11 mouse cellular contexts compared by ENCODE assay signal in the genomic region with DNA sequence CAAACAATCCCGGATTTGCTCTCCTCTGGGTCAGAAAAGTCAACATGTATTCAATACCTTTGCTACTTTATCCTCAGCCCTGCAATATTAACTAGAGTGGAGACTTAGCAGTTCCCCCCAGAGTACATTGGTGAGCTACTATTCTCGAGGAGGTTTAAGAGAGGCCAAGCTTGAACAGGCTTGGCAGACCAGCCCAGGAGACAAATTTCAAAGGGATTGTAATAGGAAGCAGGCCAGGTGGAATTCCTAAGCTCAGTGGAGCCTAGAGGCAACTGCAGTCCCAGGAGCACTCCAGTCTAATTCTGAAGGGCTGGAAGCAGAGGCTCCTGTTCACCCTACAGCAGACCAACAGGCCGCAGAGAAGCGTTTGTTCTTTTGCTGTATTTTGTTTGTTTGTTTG. TPM values are rescaled to one million over a fixed set of nuclear protein-coding genes. Genes with fewer than 3 reads are reported as not detected.
A peak's percentile ranks its signal among the peaks of the same experiment; 100 is the strongest.
DNase-seq lines count a peak whose midpoint lies in the region; ATAC-seq and TF ChIP-seq lines count a peak whose summit lies in the region.
"Had no signal": no experiment of that assay in that cellular context is flagged by ENCODE, and none has a peak within 500 bp of the region (broad histone marks: within the 10 kb centered on the region; RNA-seq: fewer than 3 reads in every experiment).

No protein-coding gene starts in this region.

- no peaks in the 10 kb centered on the region for H3K9me3 ChIP-seq in forebrain, embryonic 16.5 days (ENCODE audit: control insufficient read depth, low read length)
- no peaks in the 10 kb centered on the region for H3K9me3 ChIP-seq in neural tube, embryonic 13.5 days
- H3K9me3 ChIP-seq: limb, embryonic 15.5 days; stomach, embryonic 15.5 days had no signal

- peak overlapping the region; percentile 60; the same call in 1 of the 2 replicates for H3K4me2 ChIP-seq in forebrain, embryonic 16.5 days (ENCODE audit: low read length)
- peak overlapping the region; percentile 69 for H3K4me2 ChIP-seq in neural tube, embryonic 13.5 days

- H3K9ac ChIP-seq in forebrain, embryonic 16.5 days (replicated peaks; ENCODE audit: low read depth, low read length): no peak overlapping the region
- no peak overlapping the region for H3K9ac ChIP-seq in neural tube, embryonic 13.5 days
- H3K9ac ChIP-seq: limb, embryonic 15.5 days; stomach, embryonic 15.5 days had no signal

- peak; percentile 2; the same call in 1 of the 2 replicates for TF ChIP-seq CTCF in left cerebral cortex, adult 2 months (IDR thresholded peaks at IDR 0.05)
- no peak for TF ChIP-seq CTCF in gastrocnemius, adult 2 months (IDR thresholded peaks at IDR 0.05)

- 0 out of 2 replicates have a peak overlapping the region, but pooled peaks have one; percentile 4 for H3K4me3 ChIP-seq in left cerebral cortex, adult 2 months
- H3K4me3 ChIP-seq in forebrain, embryonic 16.5 days (replicated peaks; ENCODE audit: low read length): no peak overlapping the region
- peak overlapping the region; percentile 86; the same call in 1 of the 2 replicates for H3K4me3 ChIP-seq in neural tube, embryonic 13.5 days
- no peak overlapping the region for H3K4me3 ChIP-seq in gastrocnemius, adult 2 months

- no peaks in the 10 kb centered on the region for H3K27me3 ChIP-seq in forebrain, embryonic 16.5 days (replicated peaks; ENCODE audit: control insufficient read depth, insufficient read depth, low read length)
- no peaks in the 10 kb centered on the region for H3K27me3 ChIP-seq in neural tube, embryonic 13.5 days

- peaks cover 17% of the 10 kb centered on the region for H3K4me1 ChIP-seq in forebrain, embryonic 16.5 days (replicated peaks; ENCODE audit: control insufficient read depth, insufficient read depth, low read length)
- H3K4me1 ChIP-seq in neural tube, embryonic 13.5 days (replicated peaks): peaks cover 27% of the 10 kb centered on the region

- intact Hi-C loops in left cerebral cortex, adult 2 months (cut with DNase I): loop anchor here (5.0 to 10.0 kb wide), 3 partner anchors 413 to 1935 kb away; no protein-coding TSS in a partner anchor
- intact Hi-C loops in left cerebral cortex, postnatal 36 days (cut with DNase I): loop anchor here (10.0 kb wide), 1 partner anchor 405 kb away; no protein-coding TSS in a partner anchor
- intact Hi-C loops in gastrocnemius, adult 2 months (cut with DNase I): no loop called here

- DNase-seq in left cerebral cortex, adult 2 months (ENCODE audit: extremely low spot score in 1 of 2, low spot score in 2 of 2): peak in 1 of 2 experiments; percentile 11
- no peak for DNase-seq in left cerebral cortex, postnatal 36 days (ENCODE audit: low spot score in 2 of 2)
- peak; percentile 71 for DNase-seq in cerebellum, adult 9-11 months
- DNase-seq in spleen, postnatal 14 days (ENCODE audit: low spot score in 2 of 2): no peak
- DNase-seq in gastrocnemius, adult 2 months: no peak
- DNase-seq: heart, adult 18-20 months had no signal

- no peaks in the 10 kb centered on the region for H3K36me3 ChIP-seq in forebrain, embryonic 16.5 days (ENCODE audit: control insufficient read depth, insufficient read depth)
- H3K36me3 ChIP-seq in neural tube, embryonic 13.5 days: no peaks in the 10 kb centered on the region
- H3K36me3 ChIP-seq: limb, embryonic 15.5 days; stomach, embryonic 15.5 days had no signal

- WGBS in forebrain, embryonic 16.5 days: 49% methylated on average over 4 of the region's 4 CpGs
- 54% methylated on average over 4 of the region's 4 CpGs for WGBS in neural tube, embryonic 13.5 days

- ATAC-seq in forebrain, embryonic 16.5 days: no peak
- ATAC-seq in neural tube, embryonic 13.5 days (ENCODE audit: low read depth): no peak

- no peak overlapping the region; the same call in 1 of the 2 replicates for H3K27ac ChIP-seq in left cerebral cortex, adult 2 months
- H3K27ac ChIP-seq in forebrain, embryonic 16.5 days (ENCODE audit: low read length): no peak overlapping the region
- no peak overlapping the region for H3K27ac ChIP-seq in neural tube, embryonic 13.5 days (replicated peaks)
- no peak overlapping the region for H3K27ac ChIP-seq in gastrocnemius, adult 2 months
- H3K27ac ChIP-seq: limb, embryonic 15.5 days; stomach, embryonic 15.5 days had no signal

RNA-seq across cellular contexts. Expression of gene Grik2, which starts 1.1 kb away (rescaled TPM):
- 10 to 100 TPM; 70.8 to 73.1 TPM for total RNA-seq in left cerebral cortex, adult 2 months (2021)
- 10 to 100 TPM; 57.3 to 76.4 TPM for total RNA-seq in left cerebral cortex, postnatal 36 days (2021)
- polyA plus RNA-seq in forebrain, embryonic 16.5 days (2015; fragmentation: Nextera tagmentation; extraction: Ambion mirVana): 35.6 and 38.5 TPM in 2 replicates
- 26.9 and 28.6 TPM in 2 replicates for polyA plus RNA-seq in neural tube, embryonic 13.5 days (2015; fragmentation: Nextera tagmentation; extraction: Ambion mirVana)
- under 1 TPM in 1 of 2 experiments, not detected in 1; 0.41 TPM for total RNA-seq in gastrocnemius, adult 2 months (2021)
- total RNA-seq: hematopoietic stem cell, adult 5-6 weeks had no signal

Comparison
In these comparisons a context has a peak if more than half of its experiments do, and no peak if none do; other contexts are left out.
1. H3K4me3 ChIP-seq: peak in left cerebral cortex, adult 2 months (single experiment) and neural tube, embryonic 13.5 days (single experiment); none in forebrain, embryonic 16.5 days (single experiment) and gastrocnemius, adult 2 months (single experiment).
2. RNA of gene Grik2, which starts 1.1 kb away (total RNA-seq): 57.3 to 76.4 TPM in left cerebral cortex, postnatal 36 days and 70.8 to 73.1 TPM in left cerebral cortex, adult 2 months; 0.41 TPM in gastrocnemius, adult 2 months; every median in the first group is over 10 times any median in the second.